Mouse (Mus musculus) forebrain, embryonic 16.5 days (tissue): ENCODE data around the gene Pfn2. TPM values are rescaled to one million over a fixed set of nuclear protein-coding genes. Genes with fewer than 3 reads are reported as not detected.
"Not testable (repeated sequence)": the region's sequence is repeated elsewhere in the genome, so short reads cannot be mapped to it uniquely, and the experiment has no call there.

ENCODE experiments used
- ATAC-seq: fragments of 200-750 bp; cut with Nextera tagmentation; 2 replicates; pipeline ENCODE4 v1.8.0; 2017; ENCODE audit warnings: mild to moderate bottlenecking, moderate library complexity
- H3K27ac ChIP-seq: fragments of 300-500 bp; sonication (generic); 2 replicates; pipeline ENCODE4 v1.5.1; 2014; ENCODE audit warnings: low read length, control low read depth
- H3K27me3 ChIP-seq: fragments of 300-500 bp; sonication (generic); replicated peaks from 2 replicates; pipeline ENCODE4 v1.6.1; 2014; ENCODE audit warnings: low read length; ENCODE audit not compliant: control insufficient read depth, insufficient read depth
- H3K36me3 ChIP-seq: fragments of 300-500 bp; sonication (generic); 2 replicates; pipeline ENCODE4 v1.6.1; 2014; ENCODE audit not compliant: control insufficient read depth, insufficient read depth
- H3K4me1 ChIP-seq: fragments of 300-500 bp; sonication (generic); replicated peaks from 2 replicates; pipeline ENCODE4 v1.6.1; 2014; ENCODE audit warnings: low read length; ENCODE audit not compliant: control insufficient read depth, insufficient read depth
- H3K4me2 ChIP-seq: fragments of 300-500 bp; sonication (generic); 2 replicates; pipeline ENCODE4 v1.6.1; 2014; ENCODE audit warnings: mild to moderate bottlenecking, low read length, control low read depth
- H3K4me3 ChIP-seq: fragments of 300-500 bp; sonication (generic); replicated peaks from 2 replicates; pipeline ENCODE4 v1.5.1; 2014; ENCODE audit warnings: mild to moderate bottlenecking, low read length, control low read depth
- H3K9ac ChIP-seq: fragments of 300-500 bp; sonication (generic); replicated peaks from 2 replicates; pipeline ENCODE4 v1.6.1; 2014; ENCODE audit warnings: low read depth, low read length, control low read depth
- H3K9me3 ChIP-seq: fragments of 300-500 bp; sonication (generic); 2 replicates; pipeline ENCODE4 v1.6.1; 2016; ENCODE audit warnings: low read length; ENCODE audit not compliant: control insufficient read depth
- WGBS: fragments of 180-500 bp; shearing (Covaris S2); extraction: QIAGEN DNeasy Blood & Tissue Kit; methylation state at CpG from one replicate; pipeline ENCODE4 v1.1.7; 2014; 5-methylcytosine and 5-hydroxymethylcytosine counted together
- polyA plus RNA-seq: library from polyadenylated mRNA; unstranded; fragments of >200 nt; fragmentation: Nextera tagmentation; extraction: Ambion mirVana; gene quantifications from 2 replicates; pipeline ENCODE4 v1.2.1, GENCODE M21; 2015

Gene Pfn2
- polyA plus RNA-seq, 1 experiment from 2014 or later, result 591 TPM

GRCm38 (mm10) chr3:57815447-57815846, 32.4 kb downstream of the Pfn2 start:
- no peaks in the 10 kb centered on the region for H3K36me3 ChIP-seq
- no peak overlapping the region for H3K27ac ChIP-seq
- WGBS, result 86% methylated on average over 6 of the region's 6 CpGs
- H3K4me1 ChIP-seq, result no peaks in the 10 kb centered on the region
- ATAC-seq, result peak; percentile 31; the same call in 1 of the 2 replicates
- no peaks in the 10 kb centered on the region for H3K9me3 ChIP-seq
- H3K4me2 ChIP-seq, result no peak overlapping the region
- H3K9ac ChIP-seq, result no peak overlapping the region
- H3K4me3 ChIP-seq, result no peak overlapping the region
- no peaks in the 10 kb centered on the region for H3K27me3 ChIP-seq

GRCm38 (mm10) chr3:57795071-57795470, 52.8 kb downstream of the Pfn2 start:
- H3K4me2 ChIP-seq, H3K4me3 ChIP-seq, H3K9me3 ChIP-seq, ATAC-seq, H3K36me3 ChIP-seq, H3K27me3 ChIP-seq, H3K9ac ChIP-seq, H3K27ac ChIP-seq: not testable (repeated sequence)
- peaks cover 12% of the 10 kb centered on the region for H3K4me1 ChIP-seq
- WGBS, result 17% methylated on average over 6 of the region's 6 CpGs

Other genes with a start within 250 kb of the Pfn2 start
- gene Commd2, start 196.4 kb downstream of the Pfn2 start, polyA plus RNA-seq, result 69.9 and 81.0 TPM in 2 replicates
- 0.09 and 0.11 TPM in 2 replicates for gene Ankub1, start 155.3 kb downstream of the Pfn2 start, polyA plus RNA-seq
- gene Rnf13, start 112.0 kb downstream of the Pfn2 start, polyA plus RNA-seq, result 90.1 and 94.1 TPM in 2 replicates